Mouse (Mus musculus) MEL (cell line): ENCODE data around the gene Zfp593. TPM values are rescaled to one million over a fixed set of nuclear protein-coding genes. Genes with fewer than 3 reads are reported as not detected.

Source experiments
- DNase-seq: peaks from one replicate; pipeline ENCODE4 v3.0.0; 2011; ENCODE audit warnings: low read depth, low spot score
- H3K27ac ChIP-seq: 2 replicates; pipeline ENCODE4 v1.5.1; 2012; ENCODE audit warnings: low read depth, mild to moderate bottlenecking, control low read depth, low read length, moderate library complexity; ENCODE audit not compliant: control insufficient read depth
- H3K27me3 ChIP-seq, 2 experiments: fragments of 150-350 bp in 1 of 2; sonication (generic) in 1 of 2; 2 replicates each; pipeline ENCODE4 v1.6.1; 2012; ENCODE audit warnings: low read length in 2 of 2, mild to moderate bottlenecking in 2 of 2, improper control_type of control experiment in 1 of 2, moderate library complexity in 1 of 2; ENCODE audit not compliant: insufficient read depth in 2 of 2, control insufficient read depth in 1 of 2
- H3K36me3 ChIP-seq, 2 experiments: 2 replicates each; pipeline ENCODE4 v1.6.1; 2012 to 2014; ENCODE audit warnings: low read length in 2 of 2, improper control_type of control experiment in 1 of 2, inconsistent platforms in 1 of 2, mild to moderate bottlenecking in 1 of 2; ENCODE audit not compliant: insufficient read depth in 2 of 2, control insufficient read depth in 1 of 2
- H3K4me1 ChIP-seq, 2 experiments: fragments of 150-350 bp in 1 of 2; sonication (generic) in 1 of 2; 2 replicates each; pipeline ENCODE4 v1.6.1; 2012; ENCODE audit warnings: low read length in 2 of 2, improper control_type of control experiment in 1 of 2, mild to moderate bottlenecking in 1 of 2; ENCODE audit not compliant: insufficient read depth in 2 of 2, control insufficient read depth in 1 of 2
- H3K4me3 ChIP-seq, 2 experiments: fragments of 150-350 bp in 1 of 2; sonication (generic) in 1 of 2; 2 replicates each; pipeline ENCODE4 v1.5.1; 2012; ENCODE audit warnings: low read depth in 2 of 2, low read length in 2 of 2, mild to moderate bottlenecking in 2 of 2, moderate library complexity in 2 of 2, control low read depth in 1 of 2, improper control_type of control experiment in 1 of 2; ENCODE audit not compliant: control insufficient read depth in 1 of 2, insufficient read depth in 1 of 2
- H3K79me2 ChIP-seq: 2 replicates; pipeline ENCODE4 v1.6.1; 2012; ENCODE audit warnings: mild to moderate bottlenecking, low read length, moderate library complexity; ENCODE audit not compliant: control insufficient read depth, poor library complexity, insufficient read depth
- H3K9ac ChIP-seq: 2 replicates; pipeline ENCODE4 v1.6.1; 2012; ENCODE audit warnings: low read depth, mild to moderate bottlenecking, control low read depth, low read length, moderate library complexity; ENCODE audit not compliant: control insufficient read depth, poor library complexity, severe bottlenecking
- H3K9me3 ChIP-seq: fragments of 150-350 bp; sonication (generic); replicated peaks from 2 replicates; pipeline ENCODE4 v1.6.1; 2012; ENCODE audit warnings: mild to moderate bottlenecking, low read length, improper control_type of control experiment, moderate library complexity; ENCODE audit not compliant: insufficient read depth
- BHLHE40 ChIP-seq: IDR thresholded peaks from 2 replicates; pipeline ENCODE4 v1.6.1; 2012; ENCODE audit warnings: low read depth, mild to moderate bottlenecking, inconsistent platforms, low read length, improper control_type of control experiment, borderline replicate concordance
- CHD1 ChIP-seq: IDR thresholded peaks from 2 replicates; pipeline ENCODE4 v1.6.1; 2012; ENCODE audit warnings: low read depth, mild to moderate bottlenecking, inconsistent platforms, low read length, improper control_type of control experiment
- CHD2 ChIP-seq: IDR thresholded peaks from 2 replicates; pipeline ENCODE4 v1.6.1; 2011; ENCODE audit warnings: low read length, improper control_type of control experiment
- ELF1 ChIP-seq: IDR thresholded peaks from 2 replicates; pipeline ENCODE4 v1.6.1; 2014; ENCODE audit warnings: low read depth, mild to moderate bottlenecking, inconsistent platforms, low read length, improper control_type of control experiment, moderate library complexity
- EP300 ChIP-seq, 2 experiments: IDR thresholded peaks; 2 replicates each; pipeline ENCODE4 v1.6.1; 2011; ENCODE audit warnings: improper control_type of control experiment in 2 of 2, low read length in 2 of 2, low read depth in 1 of 2, mild to moderate bottlenecking in 1 of 2
- ETS1 ChIP-seq: IDR thresholded peaks from 2 replicates; pipeline ENCODE4 v1.6.1; 2012; ENCODE audit warnings: low read depth, mild to moderate bottlenecking, inconsistent platforms, low read length, improper control_type of control experiment, moderate library complexity
- GATA1 ChIP-seq: IDR thresholded peaks from 2 replicates; pipeline ENCODE4 v1.6.1; 2011; ENCODE audit warnings: low read depth, low read length, improper control_type of control experiment
- HCFC1 ChIP-seq: IDR thresholded peaks from 2 replicates; pipeline ENCODE4 v1.6.1; 2012; ENCODE audit warnings: low read depth, mild to moderate bottlenecking, inconsistent platforms, low read length, improper control_type of control experiment, moderate library complexity
- MAFK ChIP-seq: IDR thresholded peaks from 2 replicates; pipeline ENCODE4 v1.6.1; 2011; ENCODE audit warnings: low read depth, mild to moderate bottlenecking, low read length, improper control_type of control experiment, borderline replicate concordance
- MAX ChIP-seq: IDR thresholded peaks from 2 replicates; pipeline ENCODE4 v1.6.1; 2011; ENCODE audit warnings: low read length, improper control_type of control experiment
- MXI1 ChIP-seq: IDR thresholded peaks from 2 replicates; pipeline ENCODE4 v1.6.1; 2011; ENCODE audit warnings: mild to moderate bottlenecking, low read depth, low read length, improper control_type of control experiment
- MYC ChIP-seq: IDR thresholded peaks from 2 replicates; pipeline ENCODE4 v1.6.1; 2011; ENCODE audit warnings: low read depth, mild to moderate bottlenecking, low read length, improper control_type of control experiment, moderate library complexity
- NELFE ChIP-seq: IDR thresholded peaks from 2 replicates; pipeline ENCODE4 v1.6.1; 2011; ENCODE audit warnings: low read depth, low read length, improper control_type of control experiment
- NRF1 ChIP-seq: IDR thresholded peaks from 2 replicates; pipeline ENCODE4 v1.6.1; 2014; ENCODE audit warnings: low read depth, mild to moderate bottlenecking, inconsistent platforms, low read length, improper control_type of control experiment, moderate library complexity; ENCODE audit not compliant: poor library complexity, insufficient read depth, severe bottlenecking
- POLR2AphosphoS2 ChIP-seq: IDR thresholded peaks from 2 replicates; pipeline ENCODE4 v1.6.1; 2011; ENCODE audit warnings: low read length, improper control_type of control experiment
- POLR2AphosphoS5 ChIP-seq: IDR thresholded peaks from 2 replicates; pipeline ENCODE4 v1.6.1; 2012; ENCODE audit warnings: low read depth, borderline replicate concordance, mild to moderate bottlenecking, inconsistent platforms, low read length, moderate library complexity, mixed read lengths
- RCOR1 ChIP-seq: IDR thresholded peaks from 2 replicates; pipeline ENCODE4 v1.6.1; 2012; ENCODE audit warnings: low read depth, mild to moderate bottlenecking, inconsistent platforms, low read length, improper control_type of control experiment
- SMC3 ChIP-seq: IDR thresholded peaks from 2 replicates; pipeline ENCODE4 v1.6.1; 2011; ENCODE audit warnings: low read depth, low read length, improper control_type of control experiment
- TAL1 ChIP-seq: IDR thresholded peaks from 2 replicates; pipeline ENCODE4 v1.6.1; 2012; ENCODE audit warnings: mild to moderate bottlenecking, inconsistent platforms, low read length, moderate library complexity, mixed read lengths
- TBP ChIP-seq: IDR thresholded peaks from 2 replicates; pipeline ENCODE4 v1.8.0; 2011; ENCODE audit warnings: low read depth, low read length, improper control_type of control experiment
- TCF12 ChIP-seq: IDR thresholded peaks from 2 replicates; pipeline ENCODE4 v1.6.1; 2014; ENCODE audit warnings: low read depth, mild to moderate bottlenecking, inconsistent platforms, low read length, improper control_type of control experiment, moderate library complexity
- UBTF ChIP-seq: IDR thresholded peaks from 2 replicates; pipeline ENCODE4 v1.6.1; 2012; ENCODE audit warnings: low read depth, mild to moderate bottlenecking, inconsistent platforms, low read length, improper control_type of control experiment, moderate library complexity, borderline replicate concordance; ENCODE audit not compliant: insufficient read depth
- USF1 ChIP-seq: IDR thresholded peaks from 2 replicates; pipeline ENCODE4 v1.6.1; 2014; ENCODE audit warnings: low read depth, mild to moderate bottlenecking, inconsistent platforms, low read length, improper control_type of control experiment, moderate library complexity
- ZC3H11A ChIP-seq: IDR thresholded peaks from 2 replicates; pipeline ENCODE4 v1.6.1; 2012; ENCODE audit warnings: low read depth, mild to moderate bottlenecking, inconsistent platforms, low read length, improper control_type of control experiment
- polyA plus RNA-seq, 2 experiments: library from polyadenylated mRNA; stranded (reverse) in 1 of 2; unstranded in 1 of 2; fragments of >175 nt in 1 of 2; fragments of >200 nt in 1 of 2; gene quantifications; 2 replicates each; pipeline versions ENCODE4 v1.2.1 to v1.2.4; 2012; ENCODE audit warnings: low replicate concordance in 2 of 2, low read depth in 1 of 2; ENCODE audit not compliant: insufficient read length in 2 of 2, insufficient read depth in 1 of 2, missing spikeins in 1 of 2
- total RNA-seq: library from RNA; depleted of rRNA; stranded (reverse); fragments of 300-350 nt; gene quantifications from 2 replicates; pipeline ENCODE4 v1.2.3, GENCODE M21; 2012

Gene Zfp593
- total and polyA plus RNA-seq, 3 experiments = 30.4 to 33.9 TPM; not detected in 1

GRCm38 (mm10) chr4:134252131-134252910, 6.9 kb upstream of the Zfp593 start:
- Histone ChIP-seq H3K4me3 (no peak overlapping the region), H3K27ac (no peak overlapping the region)
- TF ChIP-seq ZC3H11A (no peak), SMC3 (no peak), MAX (no peak), NELFE (no peak), BHLHE40 (no peak)
- TF ChIP-seq, all 39 proteins: peak for 0
- Histone ChIP-seq H3K9ac (no peak overlapping the region), H3K9me3 (no peaks in the 10 kb centered on the region), H3K79me2 (no peaks in the 10 kb centered on the region), H3K4me1 (peaks cover 2 to 3% of the 10 kb centered on the region in 2 experiments; a peak in 1 of 4 replicates), H3K27me3 (no peaks in the 10 kb centered on the region), H3K36me3 (no peaks in the 10 kb centered on the region)
- no peak for DNase-seq

DNA sequence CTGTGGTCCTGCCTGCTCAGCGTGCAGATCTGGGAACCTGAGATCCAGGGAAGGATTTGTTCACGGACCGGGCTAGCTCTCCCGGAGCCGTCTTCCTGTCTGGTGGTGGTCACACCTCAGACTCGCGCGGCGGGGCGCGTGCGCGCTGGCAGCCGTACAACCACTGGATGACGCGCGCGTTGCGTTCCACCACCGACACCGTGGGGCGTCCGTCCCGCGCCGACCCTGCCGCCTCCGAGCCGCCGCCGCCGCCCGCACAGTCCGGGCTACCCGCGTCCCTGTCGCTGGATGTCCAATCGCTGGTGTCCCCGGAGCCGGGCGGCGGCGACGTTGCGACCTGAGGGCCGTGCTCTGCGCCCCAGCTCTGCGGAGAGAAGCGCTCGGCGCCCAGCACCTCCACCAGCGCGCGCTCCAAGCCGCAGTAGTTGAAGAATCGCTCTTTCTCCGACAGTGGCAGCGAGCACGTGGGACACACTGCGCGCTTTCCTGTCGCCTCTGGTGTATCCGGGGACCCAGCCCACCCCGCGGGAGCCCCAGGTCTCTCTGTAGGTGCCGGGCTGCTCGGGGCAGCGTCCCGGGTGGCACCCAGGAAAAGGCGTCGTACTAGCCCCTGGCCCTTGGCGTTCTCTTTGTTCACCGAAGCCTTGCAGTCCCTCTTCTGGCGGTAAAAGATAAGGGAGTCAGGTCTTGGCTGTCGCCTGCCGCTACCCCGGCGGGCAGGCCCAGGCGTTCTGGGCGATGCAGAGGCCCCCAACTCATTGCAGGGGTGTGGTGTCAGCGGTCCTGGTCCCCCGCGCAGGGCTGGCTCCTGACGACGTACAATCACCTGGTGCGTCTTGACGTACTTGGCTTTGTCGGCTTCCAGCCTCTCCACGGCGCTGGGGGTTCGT, 6.1 kb upstream of the Zfp593 start:
- no peaks in the 10 kb centered on the region for H3K79me2 ChIP-seq
- H3K36me3 ChIP-seq = no peaks in the 10 kb centered on the region
- no peak for DNase-seq
- H3K9ac ChIP-seq = no peak overlapping the region
- no peak overlapping the region for H3K27ac ChIP-seq
- H3K4me1 ChIP-seq = peaks cover 2 to 3% of the 10 kb centered on the region in 2 experiments; a peak in 1 of 4 replicates
- H3K9me3 ChIP-seq = no peaks in the 10 kb centered on the region
- H3K4me3 ChIP-seq = no peak overlapping the region
- no peak for TF ChIP-seq POLR2AphosphoS2
- TF ChIP-seq ETS1 = no peak
- TF ChIP-seq EP300 (IDR thresholded peaks at IDR 0.05; ENCODE audit: low read depth in 1 of 2, low read length in 2 of 2) = no peak
- no peak for TF ChIP-seq CHD1
- no peak for TF ChIP-seq MYC
- no peak for TF ChIP-seq MXI1
- TF ChIP-seq RCOR1 = no peak
- TF ChIP-seq TBP = no peak
- TF ChIP-seq CHD2 = no peak
- no peak for TF ChIP-seq NRF1
- TF ChIP-seq GATA1 = no peak
- no peak for TF ChIP-seq POLR2AphosphoS5
- TF ChIP-seq UBTF = no peak
- TF ChIP-seq USF1 = no peak
- TF ChIP-seq HCFC1 = no peak
- no peak for TF ChIP-seq TCF12
- no peak for TF ChIP-seq TAL1
- no peak for TF ChIP-seq MAFK
- TF ChIP-seq ELF1 = no peak
- H3K27me3 ChIP-seq = no peaks in the 10 kb centered on the region
